Comparison of ENCODE assay signal across 9 mouse cellular contexts in the genomic region with DNA sequence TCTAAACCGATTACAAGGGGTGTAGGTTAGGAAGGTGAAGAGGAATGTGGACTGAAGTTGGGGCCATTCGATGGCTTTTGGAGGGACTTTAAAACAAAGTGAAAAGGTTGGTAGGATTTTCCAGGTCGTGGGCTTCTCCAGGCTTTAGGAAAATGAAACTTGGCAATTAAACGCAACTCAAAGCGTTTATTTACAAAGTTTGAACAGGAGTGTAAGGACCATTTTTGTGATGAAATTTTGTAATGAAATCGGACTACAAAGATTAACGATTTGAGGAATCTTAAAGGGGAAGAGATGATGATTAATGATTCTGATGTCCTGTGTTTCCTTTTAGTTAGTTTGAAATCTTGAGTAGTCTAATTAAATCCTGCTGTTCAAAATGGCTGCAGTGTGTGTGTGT. TPM values are rescaled to one million over a fixed set of nuclear protein-coding genes. Genes with fewer than 3 reads are reported as not detected.
DNase-seq lines count a peak whose midpoint lies in the region; ATAC-seq lines count a peak whose summit lies in the region.
"Had no signal": no experiment of that assay in that cellular context is flagged by ENCODE, and none has a peak within 500 bp of the region (broad histone marks: within the 10 kb centered on the region; RNA-seq: fewer than 3 reads in every experiment).

No protein-coding gene starts in this region.

- peak overlapping the region; percentile 97 for H3K4me2 ChIP-seq in kidney, embryonic 15.5 days
- peak overlapping the region; percentile 95 for H3K4me2 ChIP-seq in hindbrain, embryonic 13.5 days
- peak overlapping the region; percentile 96 for H3K4me2 ChIP-seq in midbrain, embryonic 13.5 days (replicated peaks)

- peak overlapping the region; percentile 89 for H3K9ac ChIP-seq in kidney, embryonic 15.5 days
- H3K9ac ChIP-seq in hindbrain, embryonic 13.5 days, result peak overlapping the region; percentile 89; the same call in 1 of the 2 replicates
- 0 out of 2 replicates have a peak overlapping the region, but pooled peaks have one; percentile 91 for H3K9ac ChIP-seq in midbrain, embryonic 13.5 days (replicated peaks)

- H3K4me1 ChIP-seq in kidney, embryonic 15.5 days, result peaks cover 21% of the 10 kb centered on the region
- peaks cover 24% of the 10 kb centered on the region for H3K4me1 ChIP-seq in embryonic facial prominence, embryonic 10.5 days
- peaks cover 18% of the 10 kb centered on the region for H3K4me1 ChIP-seq in hindbrain, embryonic 13.5 days (replicated peaks)
- H3K4me1 ChIP-seq in midbrain, embryonic 13.5 days (replicated peaks), result peaks cover 25% of the 10 kb centered on the region

- H3K36me3 ChIP-seq in kidney, embryonic 15.5 days, result no peaks in the 10 kb centered on the region
- no peaks in the 10 kb centered on the region for H3K36me3 ChIP-seq in embryonic facial prominence, embryonic 10.5 days (replicated peaks)
- H3K36me3 ChIP-seq in hindbrain, embryonic 13.5 days, result no peaks in the 10 kb centered on the region
- H3K36me3 ChIP-seq in midbrain, embryonic 13.5 days, result no peaks in the 10 kb centered on the region

- DNase-seq in kidney, adult 18-20 months, result no peak
- DNase-seq in embryonic facial prominence, embryonic 10.5 days (ENCODE audit: low spot score), result no peak
- no peak for DNase-seq in cerebellum, postnatal 14 days
- DNase-seq in adrenal gland, adult 8-10 months, result no peak
- DNase-seq in urinary bladder, postnatal 14 days (ENCODE audit: low spot score), result no peak
- DNase-seq: lung, adult 18-20 months had no signal

- WGBS in kidney, embryonic 15.5 days, result 12% methylated on average over 7 of the region's 7 CpGs
- 21% methylated on average over 7 of the region's 7 CpGs for WGBS in embryonic facial prominence, embryonic 10.5 days
- WGBS in hindbrain, embryonic 13.5 days, result 11% methylated on average over 7 of the region's 7 CpGs
- 13% methylated on average over 7 of the region's 7 CpGs for WGBS in midbrain, embryonic 13.5 days

- peaks cover 4% of the 10 kb centered on the region; the same call in 1 of the 2 replicates for H3K27me3 ChIP-seq in kidney, embryonic 15.5 days
- H3K27me3 ChIP-seq in embryonic facial prominence, embryonic 10.5 days (replicated peaks; ENCODE audit: low read depth, poor library complexity, severe bottlenecking), result no peaks in the 10 kb centered on the region
- H3K27me3 ChIP-seq in hindbrain, embryonic 13.5 days, result peaks cover 6% of the 10 kb centered on the region; the same call in 1 of the 2 replicates
- peaks cover 5% of the 10 kb centered on the region for H3K27me3 ChIP-seq in midbrain, embryonic 13.5 days

- ATAC-seq in kidney, embryonic 15.5 days (replicated peaks; ENCODE audit: low FRiP score), result no peak
- no peak for ATAC-seq in hindbrain, embryonic 13.5 days (ENCODE audit: low FRiP score)
- ATAC-seq in midbrain, embryonic 13.5 days, result no peak

- no peak overlapping the region for H3K27ac ChIP-seq in kidney, embryonic 15.5 days
- peak overlapping the region; percentile 99; the same call in 1 of the 2 replicates for H3K27ac ChIP-seq in embryonic facial prominence, embryonic 10.5 days (replicated peaks)
- H3K27ac ChIP-seq in hindbrain, embryonic 13.5 days, result no peak overlapping the region
- H3K27ac ChIP-seq in midbrain, embryonic 13.5 days, result no peak overlapping the region

- H3K9me3 ChIP-seq in kidney, embryonic 15.5 days (replicated peaks), result no peaks in the 10 kb centered on the region
- H3K9me3 ChIP-seq in embryonic facial prominence, embryonic 10.5 days, result no peaks in the 10 kb centered on the region
- H3K9me3 ChIP-seq in hindbrain, embryonic 13.5 days, result no peaks in the 10 kb centered on the region
- H3K9me3 ChIP-seq in midbrain, embryonic 13.5 days, result no peaks in the 10 kb centered on the region

- peak overlapping the region; percentile 78 for H3K4me3 ChIP-seq in kidney, embryonic 15.5 days (replicated peaks)
- H3K4me3 ChIP-seq in embryonic facial prominence, embryonic 10.5 days, result peak overlapping the region; percentile 95
- peak overlapping the region; percentile 65 for H3K4me3 ChIP-seq in hindbrain, embryonic 13.5 days
- peak overlapping the region; percentile 90 for H3K4me3 ChIP-seq in midbrain, embryonic 13.5 days (replicated peaks)

RNA-seq across cellular contexts. Expression of a gene that starts 1.7 kb away (rescaled TPM):
- polyA plus RNA-seq in kidney, embryonic 15.5 days (2015; fragmentation: Nextera tagmentation; extraction: Ambion mirVana), result 5.9 and 6.7 TPM in 2 replicates
- polyA plus RNA-seq in embryonic facial prominence, embryonic 10.5 days (2016; fragmentation: Nextera tagmentation; extraction: Ambion mirVana), result 11.1 and 14.8 TPM in 2 replicates
- polyA plus RNA-seq in hindbrain, embryonic 13.5 days (2015; fragmentation: Nextera tagmentation; extraction: Ambion mirVana), result 4.7 and 5.7 TPM in 2 replicates
- 5.6 and 7.6 TPM in 2 replicates for polyA plus RNA-seq in midbrain, embryonic 13.5 days (2015; fragmentation: Nextera tagmentation; extraction: Ambion mirVana)
- 1 to 10 TPM; 5.1 to 6.8 (median 5.7) TPM for total RNA-seq in adrenal gland, adult 8-10 months (2022)
